Mouse (Mus musculus) olfactory bulb, adult 2 months (tissue): ENCODE results near the gene Anxa9. TPM values are rescaled to one million over a fixed set of nuclear protein-coding genes. Genes with fewer than 3 reads are reported as not detected.

Source experiments
- H3K27ac ChIP-seq: fragments of 200-500 bp; 2 replicates; pipeline ENCODE4 v1.5.1; 2012; ENCODE audit warnings: low read depth, low read length; ENCODE audit not compliant: insufficient read depth
- H3K4me1 ChIP-seq: fragments of 200-500 bp; 2 replicates; pipeline ENCODE4 v1.6.1; 2012; ENCODE audit warnings: low read length; ENCODE audit not compliant: control insufficient read depth, insufficient read depth
- H3K4me3 ChIP-seq: fragments of 200-500 bp; 2 replicates; pipeline ENCODE4 v1.5.1; 2012; ENCODE audit warnings: mild to moderate bottlenecking, low read depth, low read length, moderate library complexity; ENCODE audit not compliant: insufficient read depth
- CTCF ChIP-seq: fragments of 200-500 bp; IDR thresholded peaks from 2 replicates; pipeline ENCODE4 v1.5.1; 2012; ENCODE audit warnings: low read depth, mild to moderate bottlenecking, low read length, moderate library complexity; ENCODE audit not compliant: insufficient read depth
- POLR2A ChIP-seq: fragments of 200-500 bp; IDR thresholded peaks from 2 replicates; pipeline ENCODE4 v1.6.1; 2012; ENCODE audit warnings: mild to moderate bottlenecking, low read depth, low read length, moderate library complexity; ENCODE audit not compliant: insufficient read depth
- WGBS: fragments of 180-500 bp; shearing (Covaris S2); methylation state at CpG from one replicate; pipeline ENCODE4 v1.1.7; 2018; 5-methylcytosine and 5-hydroxymethylcytosine counted together
- polyA plus RNA-seq: library from polyadenylated mRNA; stranded (reverse); fragments of >200 nt; gene quantifications from 2 replicates; pipeline ENCODE4 v1.2.4, GENCODE M21; 2012; ENCODE audit warnings: low replicate concordance; ENCODE audit not compliant: missing spikeins, insufficient read depth, insufficient read length

Anxa9 gene
- polyA plus RNA-seq, 1 experiment = not detected

DNA sequence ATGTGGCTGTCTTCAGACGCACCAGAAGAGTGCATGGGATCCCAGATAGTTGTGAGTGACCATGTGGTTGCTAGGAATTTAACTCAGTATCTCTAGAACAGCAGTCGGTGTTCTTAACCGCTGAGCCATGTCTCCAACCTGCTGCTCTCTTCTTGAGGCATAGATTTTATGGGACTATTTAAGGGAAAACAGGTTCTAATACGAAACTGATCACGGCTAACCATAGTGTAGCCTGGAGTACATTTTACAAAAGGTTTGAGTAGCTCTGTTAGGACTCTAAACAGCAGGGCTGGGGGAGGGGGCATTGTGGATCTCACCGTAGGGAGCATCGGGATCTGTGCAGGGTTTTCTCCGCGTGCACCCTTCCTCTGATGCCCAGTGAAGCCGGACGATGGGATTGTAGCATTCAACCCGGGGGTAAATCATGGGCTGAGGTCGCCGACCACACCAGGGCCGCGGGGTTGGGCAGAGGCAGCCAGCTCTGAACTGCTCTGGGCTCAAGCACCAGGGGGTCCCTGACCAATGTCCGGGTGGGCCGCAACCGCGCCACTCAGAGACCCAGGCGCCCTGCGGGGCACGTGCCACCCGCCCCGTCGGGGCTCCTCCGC, 7.6 kb upstream of the Anxa9 start, which contains the start of gene Cers2:
TSS of gene Cers2 (plus strand) at position 306 of the 608 bp plus-strand sequence.
- H3K27ac ChIP-seq = peak within 1 kb of the TSS; percentile 32
- 4% methylated on average over 27 of the region's 27 CpGs for WGBS
- peaks cover 18% of the 10 kb centered on the region for H3K4me1 ChIP-seq
- TF ChIP-seq POLR2A (no peak; the same call in 1 of the 2 replicates), CTCF (no peak)
- peak within 1 kb of the TSS; percentile 84 for H3K4me3 ChIP-seq

DNA sequence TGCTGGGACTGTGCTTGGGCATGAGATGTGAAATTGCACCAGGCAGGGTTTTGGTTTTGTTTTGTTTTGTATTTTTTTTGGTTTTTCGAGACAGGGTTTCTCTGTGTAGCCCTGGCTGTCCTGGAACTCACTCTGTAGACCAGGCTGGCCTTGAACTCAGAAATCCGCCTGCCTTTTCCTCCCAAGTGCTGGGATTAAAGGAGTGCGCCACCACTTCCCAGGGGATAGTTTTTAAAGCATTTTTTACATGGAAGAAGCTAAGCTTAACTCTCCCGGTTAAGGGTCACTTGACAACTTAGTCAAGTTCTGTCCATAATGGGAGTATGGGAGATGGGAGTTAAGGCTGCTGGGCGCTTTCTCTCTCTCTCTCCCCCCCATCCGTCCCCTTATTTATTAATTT, 7.1 kb upstream of the Anxa9 start:
- Histone ChIP-seq H3K4me3 (no peak overlapping the region), H3K4me1 (peaks cover 18% of the 10 kb centered on the region), H3K27ac (no peak overlapping the region)
- WGBS = 76% methylated on average over 6 of the region's 6 CpGs
- TF ChIP-seq CTCF (no peak), POLR2A (no peak)

DNA sequence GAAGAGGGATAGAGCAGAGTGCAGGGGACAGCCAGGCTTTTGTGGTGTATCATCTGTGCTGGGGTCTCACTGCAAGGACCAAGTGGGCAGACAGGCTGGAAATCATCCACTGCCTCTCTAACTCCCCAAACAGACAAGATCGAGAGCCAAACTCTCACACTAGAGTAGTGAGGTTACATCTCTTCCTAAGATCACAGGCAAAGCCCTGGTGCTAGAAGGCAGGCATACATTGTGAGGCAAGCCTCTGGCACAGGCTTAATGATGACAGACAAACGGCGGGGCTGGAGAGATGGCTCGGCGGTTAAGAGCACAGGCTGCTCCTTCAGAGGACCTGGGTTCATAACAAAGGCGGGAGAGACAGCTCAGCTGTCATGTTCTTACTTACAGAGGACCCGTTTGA, 6.5 kb upstream of the Anxa9 start:
- Histone ChIP-seq H3K4me3 (no peak overlapping the region), H3K27ac (no peak overlapping the region), H3K4me1 (peaks cover 15% of the 10 kb centered on the region)
- TF ChIP-seq CTCF (no peak), POLR2A (no peak)
- WGBS = 64% methylated on average over 7 of the region's 7 CpGs

DNA sequence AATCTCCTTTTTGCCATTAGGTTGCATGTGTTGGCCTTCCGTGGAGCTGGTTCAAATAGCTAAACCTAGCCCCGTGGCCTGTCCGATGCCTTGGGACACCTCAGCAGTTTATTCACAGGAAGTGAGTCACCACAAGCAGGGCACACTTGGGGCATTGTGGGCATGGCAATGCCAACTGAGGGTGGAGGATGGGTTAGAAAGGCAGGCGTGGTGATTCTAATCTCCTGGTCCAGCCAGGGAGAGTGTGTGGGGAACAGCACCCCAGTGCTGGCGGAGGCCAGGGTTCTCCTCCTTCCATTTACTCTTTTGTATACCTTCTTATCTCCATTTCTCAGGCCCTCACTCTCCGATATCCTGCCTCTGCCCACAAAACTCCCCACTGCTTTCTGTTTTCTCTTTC, 5.6 kb upstream of the Anxa9 start:
- no peak overlapping the region for H3K4me3 ChIP-seq
- peaks cover 13% of the 10 kb centered on the region for H3K4me1 ChIP-seq
- no peak overlapping the region for H3K27ac ChIP-seq
- no peak for TF ChIP-seq POLR2A
- TF ChIP-seq CTCF = no peak
- WGBS = 85% methylated on average over 6 of the region's 6 CpGs

DNA sequence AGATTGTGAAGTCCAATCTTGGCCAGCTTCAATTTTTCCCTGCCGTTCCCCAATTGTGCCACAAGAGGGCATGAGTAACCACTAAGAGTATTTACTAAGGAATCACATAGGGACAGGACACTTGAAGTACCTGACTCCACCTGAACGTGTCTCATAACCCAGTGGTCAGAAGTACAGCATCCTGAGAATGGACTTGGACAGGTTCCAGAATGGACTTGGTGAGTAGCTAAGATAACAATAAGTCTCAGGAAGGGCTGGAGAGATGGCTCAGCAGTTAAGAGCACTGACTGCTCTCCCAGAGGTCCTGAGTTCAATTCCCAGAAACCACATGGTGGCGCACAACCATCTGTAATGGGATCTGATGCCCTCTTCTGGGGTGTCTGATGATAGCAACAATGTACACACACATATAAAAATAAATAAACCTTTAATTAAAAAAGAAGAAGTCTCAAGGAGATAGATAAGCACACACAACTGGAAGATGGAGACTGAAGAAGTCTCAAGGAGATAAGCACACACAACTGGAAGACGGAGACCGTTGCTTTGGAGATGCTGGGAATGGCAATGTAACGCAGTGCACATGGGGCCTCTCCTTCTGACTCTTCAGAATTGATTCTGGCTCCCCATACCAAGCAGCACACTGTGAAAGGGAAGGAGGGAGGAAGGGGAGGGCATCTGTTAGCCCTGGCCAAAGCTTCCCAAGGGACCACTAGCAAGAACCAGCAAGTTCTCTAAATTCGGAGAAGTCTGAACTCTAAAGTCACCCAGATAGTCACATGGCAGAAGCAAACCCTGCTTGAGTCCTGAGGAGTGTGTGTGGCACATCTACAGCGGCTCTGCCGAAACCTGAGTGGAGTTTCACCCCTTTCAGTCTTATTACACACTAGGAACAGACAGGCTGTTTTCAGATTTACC, 4.2 kb upstream of the Anxa9 start:
- TF ChIP-seq POLR2A = no peak
- 67% methylated on average over 9 of the region's 9 CpGs for WGBS
- Histone ChIP-seq H3K27ac (no peak overlapping the region), H3K4me3 (no peak overlapping the region), H3K4me1 (peaks cover 8% of the 10 kb centered on the region)

DNA sequence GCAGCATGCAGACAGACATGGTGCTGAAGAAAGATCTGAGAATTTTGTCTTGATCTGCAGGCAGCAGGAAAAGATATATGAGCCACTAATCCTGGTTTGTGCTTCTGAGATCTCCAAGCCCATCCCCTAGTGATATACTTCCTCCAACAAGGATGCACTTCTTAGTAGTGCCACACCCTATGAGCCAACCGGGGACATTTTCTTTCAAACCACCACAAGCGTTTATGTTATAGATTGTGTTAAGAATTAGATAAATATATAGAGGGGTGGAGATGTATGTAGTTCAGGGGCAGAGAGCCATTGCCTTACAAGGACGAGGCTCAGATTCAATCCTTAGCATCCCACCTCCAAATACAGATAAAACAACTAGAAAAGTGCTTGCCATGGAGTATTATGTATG, 3.5 kb upstream of the Anxa9 start:
- Histone ChIP-seq H3K27ac (no peak overlapping the region), H3K4me1 (peaks cover 4% of the 10 kb centered on the region), H3K4me3 (no peak overlapping the region)
- TF ChIP-seq POLR2A (no peak), CTCF (no peak)
- WGBS = 66% methylated on average over 3 of the region's 3 CpGs

DNA sequence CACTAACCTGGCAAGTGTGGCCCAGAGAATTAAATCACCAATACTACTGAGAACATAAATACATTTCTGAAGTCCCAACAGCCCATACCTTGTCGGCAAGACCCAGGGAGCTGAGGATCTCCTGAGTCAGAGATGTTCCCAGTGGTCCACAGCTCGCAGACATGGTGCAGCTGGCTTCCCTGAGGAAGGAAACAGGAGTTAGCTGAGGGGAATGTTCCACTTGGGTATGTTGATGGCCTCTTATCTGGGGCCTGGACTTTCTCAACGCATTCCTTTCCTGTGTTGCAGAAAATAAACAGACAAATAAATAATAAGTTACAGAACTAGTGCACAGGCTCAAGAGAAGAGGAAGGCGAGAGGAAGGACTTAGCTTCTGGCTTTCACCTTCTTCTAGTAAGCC, 732 bp downstream of the Anxa9 start:
- Histone ChIP-seq H3K4me1 (no peaks in the 10 kb centered on the region), H3K27ac (no peak overlapping the region), H3K4me3 (no peak overlapping the region)
- 91% methylated on average over 4 of the region's 4 CpGs for WGBS
- no peak for TF ChIP-seq POLR2A

DNA sequence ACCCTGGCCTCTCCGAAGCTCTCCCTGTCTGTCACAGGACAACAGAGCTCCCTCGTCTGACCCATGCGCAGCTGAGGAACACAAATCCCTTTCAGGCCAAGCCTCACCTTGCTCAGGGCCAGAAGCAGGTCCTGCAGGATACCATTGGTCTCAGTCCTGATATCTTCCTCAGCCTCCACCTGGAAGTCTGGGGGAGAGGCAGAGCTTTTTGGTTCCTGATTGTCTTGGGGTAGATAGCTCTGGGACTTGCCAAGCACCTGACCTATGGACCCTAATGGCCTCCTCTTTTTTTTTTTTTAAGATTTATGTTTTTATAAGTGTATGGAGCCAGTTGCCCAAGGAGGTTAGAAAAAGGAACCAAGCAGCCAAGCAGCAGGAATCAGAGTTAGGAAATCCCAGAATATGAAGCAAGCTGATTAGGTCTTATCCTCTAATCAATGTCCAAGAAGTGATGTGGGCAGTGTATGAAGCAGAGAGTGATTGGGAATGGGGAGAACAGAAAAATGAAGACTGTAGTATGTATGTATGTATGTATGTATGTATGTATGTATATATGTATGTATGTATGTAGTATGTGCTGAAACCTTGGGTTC, 5.7 kb downstream of the Anxa9 start:
- Histone ChIP-seq H3K4me3 (no peak overlapping the region), H3K27ac (no peak overlapping the region), H3K4me1 (no peaks in the 10 kb centered on the region)
- no peak for TF ChIP-seq CTCF
- TF ChIP-seq POLR2A = no peak
- 88% methylated on average over 3 of the region's 3 CpGs for WGBS

DNA sequence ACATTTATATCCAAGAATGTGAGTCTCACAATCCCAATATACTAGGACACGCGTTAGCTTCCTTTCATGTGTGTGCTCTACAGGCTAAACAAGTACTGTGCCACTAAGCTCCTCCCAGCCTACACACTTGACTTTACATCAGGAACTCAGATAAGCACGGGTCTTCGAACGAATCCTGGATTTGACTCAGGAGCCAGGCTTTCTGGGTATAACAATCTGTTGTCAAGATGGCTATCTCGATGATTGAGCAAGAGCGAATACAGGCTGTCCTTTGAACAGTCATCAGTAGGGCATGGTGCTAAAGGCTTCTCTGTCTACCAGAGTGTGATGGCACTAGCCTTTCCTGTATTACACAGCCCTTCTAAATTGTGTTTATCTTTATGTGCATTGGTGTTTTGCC, 9.0 kb downstream of the Anxa9 start:
- no peak for TF ChIP-seq POLR2A
- no peak for TF ChIP-seq CTCF
- Histone ChIP-seq H3K4me3 (no peak overlapping the region), H3K27ac (no peak overlapping the region)

More for the DNA sequence above, 9.0 kb downstream of the Anxa9 start:
- peaks cover 4% of the 10 kb centered on the region; the same call in 1 of the 2 replicates for H3K4me1 ChIP-seq
- WGBS = 90% methylated on average over 7 of the region's 7 CpGs
